Mouse (Mus musculus) mouse embryonic stem cell (cell line): ENCODE measurements around the gene Itln1.

Experiments used
- in situ Hi-C, 2 experiments: fragments of 300-500 bp; cut with MboI; formaldehyde crosslinking; loops; 1 replicate in 1 of 2; 3 replicates in 1 of 2; pipeline ENCODE4 v1.14.3; 2019 to 2020; ENCODE audit warnings: low sequenced_read_pairs in 2 of 2, low pct_unique_long_range_greater_than_20kb in 1 of 2, mixed read lengths in 1 of 2; ENCODE audit not compliant: unreplicated experiment in 1 of 2

Gene Itln1

DNA sequence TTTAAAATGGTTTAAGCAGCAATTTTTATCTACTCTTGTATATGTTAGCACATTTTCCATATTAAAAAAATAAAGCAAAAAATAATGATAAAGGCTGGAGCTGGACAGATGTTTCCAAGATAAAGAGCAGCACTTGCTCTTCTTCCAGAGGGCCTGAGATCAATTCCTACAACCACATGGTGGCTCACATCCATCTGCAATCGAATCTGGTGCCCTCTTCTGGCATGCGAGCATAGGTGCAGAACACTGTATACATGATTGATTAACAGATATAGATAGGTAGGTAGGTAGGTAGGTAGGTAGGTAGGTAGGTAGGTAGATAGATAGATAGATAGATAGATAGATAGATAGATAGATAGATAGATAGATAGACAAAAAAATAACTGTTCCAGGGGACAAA lies 2.3 kb downstream of the Itln1 start:
- in situ Hi-C loops, result no loop called here

DNA sequence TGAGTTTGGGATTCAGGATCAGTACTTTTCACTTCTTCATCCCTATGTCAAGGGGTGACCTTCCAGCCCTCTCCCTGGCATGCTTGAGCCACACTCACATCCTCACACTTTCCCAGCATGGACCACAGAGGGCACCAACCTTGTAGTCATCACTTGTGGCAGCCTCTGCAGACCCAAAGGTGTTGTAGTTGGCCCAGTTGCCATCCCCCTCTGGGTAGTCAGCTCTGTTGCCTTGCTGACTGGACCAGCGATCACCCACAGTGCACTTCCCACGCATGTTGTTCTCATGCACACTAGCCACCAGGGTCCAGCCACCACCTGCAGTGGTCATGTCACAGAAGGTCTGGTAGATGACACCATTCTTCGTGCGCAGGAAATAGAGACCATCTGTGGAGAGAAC lies 3.7 kb downstream of the Itln1 start:
- in situ Hi-C loops, result no loop called here

DNA sequence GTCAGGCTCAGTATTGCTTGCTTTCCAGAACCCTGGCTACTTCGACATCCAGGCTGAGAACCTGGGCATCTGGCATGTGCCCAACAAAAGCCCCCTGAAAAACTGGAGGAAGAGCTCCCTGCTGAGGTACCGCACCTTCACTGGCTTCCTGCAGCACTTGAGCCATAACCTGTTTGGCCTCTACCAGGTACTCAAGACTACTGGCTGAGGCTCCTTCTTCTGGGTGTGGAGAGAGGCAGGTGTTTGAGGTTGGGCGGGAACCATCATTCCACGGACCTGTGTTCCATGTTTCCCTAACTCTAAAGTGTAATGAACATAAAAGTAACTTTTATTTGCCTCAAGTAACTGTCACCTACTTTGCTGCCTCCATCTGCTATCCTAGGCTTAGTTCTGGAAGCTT lies 19.5 kb downstream of the Itln1 start:
- in situ Hi-C loops, result no loop called here

DNA sequence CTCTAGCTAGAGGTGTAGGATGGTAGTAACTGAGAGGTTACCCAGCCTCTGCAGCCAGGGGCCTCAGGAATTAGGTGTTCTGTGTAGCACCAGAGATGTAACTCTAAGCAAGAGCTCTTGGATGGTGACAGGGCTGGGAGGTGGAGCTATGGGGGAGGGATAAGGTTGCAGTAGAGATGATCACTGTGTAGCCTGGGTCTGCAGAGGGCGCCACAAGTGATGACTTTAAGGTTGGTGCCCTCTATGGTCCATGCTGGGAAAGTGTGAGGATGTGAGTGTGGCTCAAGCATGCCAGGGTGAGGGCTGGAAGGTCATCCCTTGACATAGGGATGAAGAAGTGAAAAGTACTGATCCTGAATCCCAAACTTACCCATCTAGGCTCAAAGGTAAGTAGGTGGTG lies 20.1 kb downstream of the Itln1 start:
- in situ Hi-C loops, result no loop called here

DNA sequence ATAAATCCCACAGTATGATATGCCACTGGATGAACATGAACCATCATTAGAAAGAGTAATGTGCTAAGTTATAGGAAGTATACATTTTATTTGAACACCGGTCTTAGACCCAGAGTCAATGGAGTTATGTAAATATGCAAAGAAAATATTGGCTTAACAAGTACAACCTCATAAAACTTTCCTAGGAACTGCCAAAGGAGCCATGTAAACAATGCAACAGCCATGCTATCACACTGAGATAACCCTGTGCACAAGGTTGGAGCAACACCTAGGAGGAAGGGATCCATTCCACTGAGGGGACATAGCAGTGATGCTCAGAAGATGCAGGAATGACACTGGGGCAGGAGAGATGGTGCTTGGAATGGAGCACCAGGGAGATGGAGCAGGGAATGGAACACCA lies 21.3 kb downstream of the Itln1 start:
- in situ Hi-C loops, result no loop called here

DNA sequence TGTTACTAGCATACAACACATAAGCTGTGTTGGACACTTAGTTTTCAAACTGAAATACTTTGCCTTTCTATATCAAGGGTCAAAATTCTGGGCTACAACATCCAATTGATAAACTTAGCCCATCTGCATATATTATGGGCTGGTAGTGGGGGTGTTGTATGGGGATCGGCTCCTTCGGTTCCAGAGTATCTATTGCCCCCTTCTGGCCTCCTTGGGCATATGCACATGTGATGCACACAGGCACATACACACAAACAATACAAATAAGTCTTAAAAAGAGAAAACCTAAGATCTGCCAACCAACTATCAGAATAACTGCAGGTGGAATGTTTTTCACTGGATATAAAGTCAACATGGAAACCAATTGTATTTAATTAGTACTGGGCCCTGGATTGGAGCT lies 21.9 kb downstream of the Itln1 start:
- in situ Hi-C loops, result no loop called here

DNA sequence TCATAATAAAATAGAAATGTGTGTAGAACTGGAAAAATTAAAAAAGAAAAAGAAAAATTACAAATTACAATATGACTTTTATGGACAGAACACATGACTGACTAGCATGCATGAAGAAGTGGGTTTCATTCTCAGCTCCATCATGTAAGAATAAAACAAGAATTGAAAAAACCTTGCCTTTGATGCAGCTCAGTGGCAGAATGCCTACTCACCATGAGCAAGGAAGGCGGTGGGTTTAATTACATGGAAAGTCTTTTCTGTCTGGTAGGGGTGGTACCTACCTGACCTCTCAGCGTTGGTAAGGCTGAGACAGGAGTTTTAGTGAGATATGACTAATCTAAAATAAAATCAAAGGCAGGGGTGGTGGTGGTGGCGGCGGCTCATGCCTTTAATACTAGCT lies 30.5 kb downstream of the Itln1 start:
- in situ Hi-C loops, result no loop called here

DNA sequence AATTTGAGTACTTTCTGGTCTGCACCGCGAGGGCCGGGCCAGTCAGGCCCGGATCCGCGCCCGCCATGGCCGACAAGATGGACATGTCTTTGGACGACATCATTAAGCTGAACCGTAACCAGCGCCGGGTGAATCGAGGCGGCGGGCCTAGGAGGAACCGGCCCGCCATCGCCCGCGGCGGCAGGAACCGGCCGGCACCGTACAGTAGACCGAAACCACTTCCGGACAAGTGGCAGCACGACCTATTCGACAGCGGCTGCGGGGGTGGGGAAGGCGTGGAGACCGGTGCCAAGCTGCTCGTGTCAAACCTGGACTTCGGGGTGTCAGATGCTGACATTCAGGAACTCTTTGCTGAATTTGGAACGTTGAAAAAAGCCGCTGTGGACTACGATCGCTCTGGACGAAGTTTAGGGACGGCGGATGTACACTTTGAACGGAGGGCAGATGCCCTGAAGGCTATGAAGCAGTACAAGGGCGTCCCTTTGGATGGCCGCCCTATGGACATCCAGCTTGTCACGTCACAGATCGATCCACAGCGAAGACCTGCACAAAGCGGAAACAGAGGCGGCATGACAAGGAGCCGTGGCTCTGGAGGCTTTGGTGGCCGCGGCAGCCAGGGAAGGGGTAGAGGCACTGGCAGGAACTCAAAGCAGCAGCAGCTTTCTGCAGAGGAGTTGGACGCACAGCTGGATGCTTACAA lies 31.4 kb downstream of the Itln1 start:
- in situ Hi-C loops, result no loop called here

DNA sequence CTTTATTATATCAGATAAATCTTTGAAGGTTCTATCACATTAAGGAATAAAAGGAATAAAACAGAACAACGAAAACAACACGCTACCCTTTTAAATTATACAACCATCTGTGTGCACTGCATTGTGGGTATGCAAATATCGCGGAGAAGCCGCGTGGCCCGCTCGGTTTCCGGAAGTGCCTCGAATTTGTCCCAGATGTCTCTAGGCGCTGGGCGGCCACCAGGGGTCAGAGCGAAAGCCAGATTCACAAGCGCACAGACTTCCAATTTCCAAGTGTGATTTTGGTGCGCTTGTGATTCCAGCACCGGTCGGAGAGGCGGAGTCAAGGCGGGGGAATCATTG lies 31.9 kb downstream of the Itln1 start, which contains the start of gene Alyref2:
Gene Alyref2 (plus strand): TSS at position 229 of the 342 bp plus-strand sequence.
- in situ Hi-C loops, result no loop called here

DNA sequence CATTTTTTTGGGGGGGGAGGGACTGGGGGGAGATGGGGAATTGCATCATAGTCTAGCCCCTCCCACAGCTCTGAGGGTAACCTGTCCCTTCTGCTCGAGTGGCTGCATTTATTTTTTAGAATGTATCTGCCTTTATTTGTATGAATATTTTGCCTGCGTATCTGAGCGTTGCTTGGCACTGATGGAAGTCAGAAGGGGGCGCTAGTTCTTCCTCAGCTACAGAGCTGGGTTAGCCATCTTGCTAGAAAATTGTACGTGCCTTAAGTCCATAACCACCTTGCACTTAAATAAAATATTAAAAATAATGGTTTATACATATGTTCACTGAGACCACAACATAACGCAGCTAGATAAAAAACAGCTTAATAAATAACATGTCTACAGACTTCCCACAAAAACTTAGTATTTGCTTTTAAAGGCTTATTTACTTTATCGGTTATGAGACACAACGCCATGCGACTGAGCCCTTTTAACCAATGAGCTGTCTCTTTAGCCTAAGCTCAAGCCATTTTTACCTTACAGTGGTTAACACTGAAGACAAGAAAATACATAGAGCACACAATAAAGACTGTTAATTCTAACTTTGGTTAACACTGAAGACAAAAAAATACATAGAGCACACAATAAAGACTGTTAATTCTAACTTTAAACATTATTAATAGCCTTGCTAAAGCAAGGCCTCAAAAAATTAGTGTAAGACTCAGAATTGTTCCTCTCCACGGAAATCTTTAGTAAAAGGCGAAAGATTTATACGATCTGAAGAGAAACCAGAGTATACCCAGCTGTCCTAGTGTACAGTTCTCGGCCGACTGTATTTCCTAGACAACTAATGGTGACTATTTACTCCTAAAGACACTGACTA lies 32.5 kb downstream of the Itln1 start:
- in situ Hi-C loops, result no loop called here

DNA sequence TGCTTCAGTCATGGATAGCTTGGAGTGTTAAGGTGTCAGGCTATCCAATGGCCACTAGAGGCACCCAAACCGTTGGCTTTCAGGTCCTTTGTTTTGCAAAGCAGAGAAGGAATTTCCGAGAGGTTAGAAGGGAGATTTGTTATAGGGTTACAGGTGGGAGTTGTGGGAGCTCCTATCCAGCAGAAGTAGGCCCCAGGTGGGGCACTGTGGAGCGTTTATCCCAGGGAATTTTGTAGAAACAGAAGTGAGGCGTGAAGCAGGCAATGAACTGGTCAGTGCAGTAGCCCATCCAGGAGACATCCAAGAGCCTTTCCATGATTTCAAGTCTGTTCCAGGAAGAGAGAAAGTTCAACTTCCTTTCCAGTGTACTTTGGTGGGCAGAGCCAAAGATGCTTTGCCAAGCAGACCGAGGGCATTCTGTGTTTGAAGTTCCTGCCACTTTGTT lies 33.4 kb downstream of the Itln1 start:
- in situ Hi-C loops, result no loop called here

DNA sequence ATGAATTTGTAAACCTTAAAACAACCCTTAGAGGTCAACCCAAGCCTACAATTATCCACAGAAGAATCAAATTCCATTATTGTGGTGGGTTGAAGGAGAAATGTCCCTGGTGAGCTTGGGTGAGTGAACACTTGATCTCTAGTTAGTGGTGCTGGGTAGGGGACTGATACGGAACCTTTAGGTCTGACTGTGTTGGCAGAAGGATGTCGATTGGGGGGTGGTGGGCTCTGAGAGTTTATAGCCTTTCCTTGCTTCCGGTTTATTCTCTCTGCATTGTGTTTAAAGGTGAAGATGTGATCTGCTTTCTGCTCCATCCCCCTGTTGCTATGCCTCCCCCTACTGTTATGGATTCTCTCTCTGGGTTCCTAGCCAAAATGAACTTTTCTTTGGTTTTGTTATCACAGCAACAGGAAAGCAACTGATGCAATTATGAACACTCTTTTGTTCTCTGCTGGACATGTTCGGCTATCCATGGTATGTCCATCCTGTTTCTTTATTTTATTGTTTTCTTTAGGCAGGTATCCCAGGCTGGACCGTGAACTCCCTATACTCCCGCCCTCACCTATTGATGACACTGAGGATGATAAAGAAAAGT lies 34.0 kb downstream of the Itln1 start:
- in situ Hi-C loops, result no loop called here

DNA sequence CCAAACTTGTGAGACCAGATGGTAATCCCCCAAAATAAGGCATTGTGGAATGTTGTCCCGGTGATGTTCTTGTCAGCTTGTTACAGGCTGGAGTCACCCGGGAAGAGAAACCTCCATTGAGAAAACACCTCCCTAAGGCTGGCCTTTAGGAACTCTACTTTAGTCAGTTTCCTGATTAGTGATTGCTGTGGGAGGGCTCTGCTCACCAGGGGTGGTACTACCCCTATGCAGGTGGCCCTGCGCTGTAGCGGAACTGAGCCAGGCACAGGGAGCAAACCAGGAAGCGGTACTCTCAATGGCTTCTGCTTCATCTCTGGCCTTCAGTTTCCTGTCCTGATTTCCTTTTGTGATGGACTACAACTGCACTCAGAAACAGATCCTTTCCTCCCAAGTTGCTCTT lies 35.2 kb downstream of the Itln1 start:
- in situ Hi-C loops, result no loop called here

DNA sequence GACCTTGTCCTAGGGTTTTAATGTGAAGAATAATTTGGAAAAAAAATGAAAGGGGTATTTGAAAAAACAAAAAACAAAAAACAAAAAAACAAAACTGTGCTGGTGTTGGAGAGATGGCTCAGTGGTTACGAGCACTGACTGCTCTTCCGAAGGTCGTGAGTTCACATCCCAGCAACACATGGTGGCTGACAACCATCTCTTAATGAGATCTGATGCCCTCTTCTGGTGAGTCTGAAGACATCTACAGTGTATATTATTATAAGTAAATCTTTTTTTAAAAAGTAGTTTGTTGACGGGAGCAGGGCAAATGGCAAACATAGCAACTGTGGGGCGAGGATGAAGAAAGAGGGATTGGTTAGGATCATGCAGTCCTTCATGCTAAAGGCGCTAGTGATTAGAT lies 39.7 kb downstream of the Itln1 start:
- in situ Hi-C loops, result no loop called here

DNA sequence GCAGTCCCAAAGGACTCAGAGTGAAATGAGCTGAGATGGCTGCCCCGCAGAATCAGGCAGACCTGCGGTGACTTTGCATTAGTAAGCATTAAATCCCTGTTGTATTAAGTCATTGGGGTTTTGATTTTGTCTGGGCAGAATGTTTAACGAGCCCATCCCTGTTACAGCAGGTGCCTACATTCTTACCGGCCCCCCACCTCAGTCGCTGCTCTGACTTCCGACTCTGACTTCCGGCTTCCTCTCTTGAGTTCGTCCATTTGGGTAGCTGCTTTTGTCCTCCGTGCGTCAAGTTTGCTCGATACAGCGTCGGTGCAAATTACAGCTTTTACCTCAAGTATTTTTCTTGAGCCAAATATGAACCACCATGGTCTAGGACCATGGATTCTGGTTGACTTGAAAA lies 40.9 kb downstream of the Itln1 start:
- in situ Hi-C loops, result no loop called here

DNA sequence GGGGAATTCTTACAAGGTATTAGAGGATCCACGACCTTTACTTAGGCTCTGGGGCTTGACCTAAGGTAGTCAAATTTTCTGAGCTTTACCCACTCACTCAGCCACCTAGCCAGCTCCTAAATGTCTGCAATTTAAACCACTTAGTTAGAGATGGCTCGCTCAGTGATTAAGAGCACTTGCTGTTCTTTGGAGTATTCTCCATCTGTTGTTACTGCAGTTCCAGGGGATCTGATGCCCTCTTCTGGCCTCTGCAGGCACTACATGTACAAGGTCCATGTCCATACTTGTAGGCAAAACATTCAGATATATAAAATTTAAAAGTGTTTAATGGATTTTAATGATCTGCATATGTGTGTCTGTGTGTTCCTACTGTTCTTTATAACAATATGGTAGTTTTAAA lies 56.1 kb downstream of the Itln1 start:
- in situ Hi-C loops, result loop anchor here (10.0 kb wide), 1 partner anchor 114 kb away; the partner anchor contains the start of gene Klhdc9 (in 2 of the 2)

DNA sequence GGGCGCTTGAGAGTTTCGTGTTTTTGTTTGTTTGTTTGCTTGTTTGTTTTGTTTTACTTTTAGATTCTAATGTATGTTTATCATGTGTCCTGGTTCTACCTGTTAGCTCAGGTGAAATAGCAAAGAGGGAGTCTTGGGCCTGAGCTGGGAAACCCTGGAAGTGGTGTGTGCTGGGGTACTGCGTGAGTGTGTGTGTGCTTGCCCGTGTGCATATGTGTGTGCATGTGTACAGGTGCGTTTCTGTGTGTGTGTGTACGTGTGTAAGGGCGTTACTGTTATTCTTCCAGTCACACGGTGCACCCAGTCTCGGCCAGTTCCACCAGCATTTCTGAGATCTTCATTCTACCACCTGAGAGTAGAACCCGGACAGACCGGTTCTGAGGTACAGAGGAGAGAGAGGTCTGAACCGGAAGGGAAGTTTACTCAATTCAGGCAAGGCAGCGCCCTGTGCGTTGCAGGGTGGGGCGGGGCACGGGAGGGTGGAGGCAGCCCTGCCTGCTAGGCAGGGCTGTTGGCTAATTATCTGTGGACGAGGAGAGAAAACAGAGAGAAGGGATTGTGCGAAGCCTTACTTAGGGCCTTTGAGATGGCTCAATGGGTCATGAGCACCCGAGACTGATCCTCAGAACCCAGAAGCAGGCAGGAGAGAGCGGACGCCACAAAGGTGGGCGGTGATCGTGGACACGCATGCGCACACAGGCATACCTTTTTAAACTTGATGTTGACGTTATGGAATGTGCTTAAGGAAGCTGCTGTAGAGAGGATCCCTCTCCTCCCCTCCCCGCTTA lies 57.1 kb downstream of the Itln1 start:
- in situ Hi-C loops, result loop anchor here (10.0 kb wide), 1 partner anchor 113 kb away; the partner anchor contains the start of gene Klhdc9 (in 2 of the 2)

DNA sequence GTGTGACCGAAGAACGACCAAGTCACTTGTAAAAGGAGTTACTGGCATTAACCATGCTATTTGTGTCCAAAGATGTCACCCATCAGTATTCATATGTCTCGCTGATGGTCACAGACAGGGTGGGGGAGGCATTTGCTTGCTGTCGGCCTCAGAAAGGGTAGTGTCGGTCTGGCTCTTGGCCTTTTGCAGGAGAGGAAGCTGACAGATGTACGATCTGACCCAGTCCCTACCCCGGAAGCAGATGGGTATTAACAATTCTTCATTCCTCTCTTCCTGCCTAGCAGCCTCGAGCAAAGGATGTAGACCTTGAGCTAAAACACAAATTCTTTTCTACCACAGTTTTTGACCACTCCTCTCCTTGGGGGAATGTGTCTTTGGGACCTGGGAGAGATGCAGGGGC lies 58.0 kb downstream of the Itln1 start:
- in situ Hi-C loops, result loop anchor here (10.0 kb wide), 1 partner anchor 112 kb away; the partner anchor contains the start of gene Klhdc9 (in 2 of the 2)
